Mouse (Mus musculus) adrenal gland, adult 8-10 months (tissue): ENCODE results near the gene Pde11a. TPM values are rescaled to one million over a fixed set of nuclear protein-coding genes. Genes with fewer than 3 reads are reported as not detected.

ENCODE experiments used
- DNase-seq: peaks from one replicate; pipeline ENCODE4 v3.0.0; 2022
- microRNA-seq, 2 experiments: library from miRNA; unstranded; fragments of <30 nt; microRNA quantifications; one replicate each; pipeline ENCODE4 v1.2.0; 2022
- total RNA-seq, 4 experiments: library from RNA; stranded (reverse); gene quantifications; 2 replicates each; pipeline ENCODE4 v1.2.4; 2022

Pde11a gene
- total RNA-seq, 4 experiments from 2014 or later: 0.12 to 0.43 (median 0.22) TPM; not detected in 1

DNA sequence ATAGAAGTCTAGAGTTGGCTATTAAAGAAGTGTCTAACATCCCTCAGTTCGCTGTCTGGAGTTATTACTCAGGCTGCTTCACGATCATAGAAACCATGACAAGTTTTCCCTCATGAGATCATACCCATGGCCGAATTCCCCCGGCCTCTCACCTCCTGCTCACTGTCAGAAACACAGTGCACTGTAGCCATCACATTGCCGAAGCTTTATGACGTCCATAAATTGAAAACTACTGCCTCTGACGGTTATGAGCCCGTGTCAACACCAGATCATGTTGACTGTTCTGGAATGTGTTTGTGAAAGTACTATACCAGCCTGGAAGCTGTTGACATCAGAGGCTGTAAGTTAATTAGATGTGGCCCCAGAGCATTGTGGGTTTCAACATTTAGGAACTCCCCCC, 387.9 kb downstream of the Pde11a start:
- DNase-seq: no peak

Small RNAs within 50 kb of the gene (microRNA-seq; reads per million reads assigned to microRNA genes)
- 0 reads per million in 2 experiments for gene Gm44337

Other genes with a start within 250 kb of the Pde11a start
- not detected for gene Cyct, start 21.7 kb upstream of the Pde11a start, total RNA-seq
- 10 to 100 TPM; 45.2 to 63.1 (median 51.5) TPM for gene Rbm45, start 31.2 kb upstream of the Pde11a start, total RNA-seq
- 10 to 100 TPM; 25.8 to 37.9 (median 27.9) TPM for gene Osbpl6, start 67.7 kb upstream of the Pde11a start, total RNA-seq